Mouse (Mus musculus) gastrocnemius, postnatal 14 days (tissue): ENCODE results near the gene Nfkbil1. TPM values are rescaled to one million over a fixed set of nuclear protein-coding genes. Genes with fewer than 3 reads are reported as not detected.
A peak's percentile ranks its signal among the peaks of the same experiment; 100 is the strongest.

Experiments used
- DNase-seq: peaks from one replicate; pipeline ENCODE4 v3.0.0; 2021; ENCODE audit warnings: mixed read lengths
- intact Hi-C: fragments of 180-260 bp; cut with DNase I; formaldehyde crosslinking; loops from one replicate; pipeline ENCODE4 v1.15.1; 2025; ENCODE audit warnings: low total_unique reads
- microRNA-seq, 2 experiments: library from miRNA; unstranded; fragments of <30 nt; microRNA quantifications; one replicate each; pipeline ENCODE4 v1.2.0; 2021
- total RNA-seq, 2 experiments: library from RNA; stranded (reverse); gene quantifications; 2 replicates each; pipeline ENCODE4 v1.2.3; 2021

The Nfkbil1 gene
- total RNA-seq, 2 experiments from 2014 or later = 7.6 to 7.9 TPM

DNA sequence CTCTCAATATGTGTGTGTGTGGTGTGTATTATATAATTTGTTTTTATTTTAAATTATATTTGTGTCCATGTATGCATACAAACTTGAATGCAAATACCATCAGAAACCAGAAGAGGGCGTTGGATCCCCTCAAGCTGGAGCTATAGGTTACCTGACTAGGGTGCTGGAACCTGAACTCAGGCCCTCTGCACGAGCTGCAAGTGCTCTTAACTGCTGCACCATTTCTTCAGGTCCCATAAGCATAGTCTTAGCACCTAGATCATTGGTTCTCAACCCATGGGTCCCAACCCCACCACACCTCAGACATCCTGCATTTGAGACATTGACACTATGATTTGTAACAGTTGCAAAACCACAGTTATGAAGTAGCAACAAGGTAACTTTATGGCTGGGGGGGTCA, 43.9 kb downstream of the Nfkbil1 start:
- intact Hi-C loops = no loop called here

DNA sequence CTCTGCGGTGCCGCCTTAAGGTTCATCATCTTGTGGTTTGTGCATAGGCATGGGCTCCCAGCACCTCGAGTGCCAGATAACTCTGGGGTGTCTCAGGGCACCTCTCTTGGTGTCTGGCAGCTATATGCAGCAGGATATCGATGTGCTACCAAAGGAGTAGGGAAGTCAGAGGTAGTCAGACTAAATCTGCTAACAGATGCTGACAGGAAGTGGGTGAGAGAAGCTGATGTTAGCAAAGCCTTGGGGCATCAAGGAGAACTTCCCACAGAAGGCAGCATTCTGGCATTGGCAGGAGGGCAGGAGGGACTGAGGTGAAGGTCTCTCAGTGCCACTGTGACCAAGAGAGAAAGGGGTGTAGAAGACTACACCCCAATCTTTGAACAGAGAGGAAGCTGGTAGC, 45.5 kb downstream of the Nfkbil1 start:
- intact Hi-C loops = no loop called here
- no peak for DNase-seq

More for the DNA sequence above, 43.9 kb downstream of the Nfkbil1 start:
- DNase-seq = no peak

DNA sequence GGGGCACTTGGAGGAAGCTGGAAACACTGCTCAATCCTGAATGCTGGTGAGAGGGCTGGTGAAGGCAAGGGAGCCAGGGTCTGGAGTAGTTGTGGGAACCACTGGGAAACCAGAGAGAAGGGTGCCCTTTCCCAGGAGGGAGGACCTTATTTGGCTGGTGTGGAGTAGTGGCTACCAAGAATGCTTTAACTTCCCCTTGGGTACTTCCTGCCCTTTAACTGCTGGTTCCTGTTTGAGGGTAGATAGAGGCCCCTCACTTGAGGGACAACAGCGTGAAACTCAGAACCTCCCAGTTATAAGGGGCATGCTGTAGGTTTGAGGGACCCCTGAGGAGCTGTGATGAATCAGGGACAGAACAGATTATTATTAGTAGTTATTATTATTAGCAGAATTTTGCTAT, 46.4 kb downstream of the Nfkbil1 start:
- intact Hi-C loops = no loop called here
- DNase-seq = no peak

DNA sequence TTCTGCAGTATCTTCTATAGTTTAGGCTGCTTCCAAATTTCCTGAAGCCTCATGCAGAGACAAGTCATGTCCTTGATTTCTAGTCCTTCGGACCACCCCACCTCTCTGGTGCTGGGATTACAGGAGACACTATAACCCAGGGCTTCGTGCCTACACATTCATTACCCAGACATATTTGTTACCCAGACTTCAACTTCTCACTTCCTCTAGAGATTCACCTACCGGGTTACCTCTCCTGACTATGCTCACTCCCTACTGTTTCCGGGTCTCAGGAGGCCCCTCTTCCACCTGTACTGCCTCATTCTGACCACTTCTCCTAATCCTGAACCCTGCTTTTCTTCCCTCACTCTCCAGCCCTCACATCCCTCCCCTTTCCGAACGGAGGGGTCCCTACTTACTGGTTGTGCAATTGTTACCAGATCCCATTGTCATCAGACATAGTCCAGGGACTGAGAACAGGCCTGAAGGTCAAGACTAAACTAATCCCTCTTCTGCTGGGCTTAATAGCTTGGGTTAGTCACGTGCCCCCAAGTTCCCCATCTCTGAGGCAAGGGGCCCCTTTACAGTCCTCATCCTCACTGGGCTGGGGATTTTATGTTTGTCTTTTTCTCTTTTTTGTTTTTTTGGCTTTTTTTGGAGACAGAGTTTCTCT, 47.5 kb downstream of the Nfkbil1 start, which contains the start of gene Lst1:
Lst1 (minus strand) TSS at position 481 of the 652 bp plus-strand sequence.
- DNase-seq = no peak
- intact Hi-C loops = no loop called here

DNA sequence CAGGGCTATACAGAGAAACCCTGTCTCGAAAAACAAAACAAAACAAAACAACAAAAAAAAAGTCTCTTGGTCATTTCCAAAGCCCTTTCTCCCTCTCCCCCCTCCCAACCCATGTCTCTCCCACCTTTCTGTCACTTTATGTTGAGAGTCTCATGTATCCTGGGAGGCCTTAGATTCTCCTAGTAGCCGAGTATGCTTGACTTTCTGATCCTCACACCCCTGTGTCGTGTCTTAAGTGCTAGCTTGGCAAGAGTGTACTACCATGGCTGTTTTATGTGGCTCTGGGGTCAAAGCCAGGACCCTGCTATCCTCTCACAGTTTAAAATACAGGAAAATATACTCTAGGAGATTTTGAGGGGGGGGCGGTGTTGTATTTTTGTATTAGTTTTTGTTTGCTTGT, 48.2 kb downstream of the Nfkbil1 start:
- intact Hi-C loops = no loop called here
- no peak for DNase-seq

DNA sequence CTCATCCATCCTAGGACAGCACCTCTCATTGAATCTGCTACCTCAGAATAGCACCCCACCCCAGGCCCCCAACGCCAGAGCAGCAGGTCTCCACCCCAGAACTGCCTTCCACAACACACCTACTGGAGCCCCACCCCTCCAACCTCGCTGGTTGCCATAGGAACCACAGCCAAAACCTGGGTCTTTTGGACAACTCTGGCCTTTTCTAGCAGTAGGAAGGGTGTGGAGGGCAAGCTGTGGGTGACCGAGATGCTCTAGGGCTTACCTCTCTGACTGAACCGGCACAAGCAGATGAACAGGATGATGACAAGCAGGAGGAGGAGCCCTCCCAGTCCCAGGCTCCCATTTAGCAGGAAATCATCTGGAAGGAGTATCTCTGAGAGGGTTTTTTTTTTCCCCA, 48.9 kb downstream of the Nfkbil1 start:
- no peak for DNase-seq

DNA sequence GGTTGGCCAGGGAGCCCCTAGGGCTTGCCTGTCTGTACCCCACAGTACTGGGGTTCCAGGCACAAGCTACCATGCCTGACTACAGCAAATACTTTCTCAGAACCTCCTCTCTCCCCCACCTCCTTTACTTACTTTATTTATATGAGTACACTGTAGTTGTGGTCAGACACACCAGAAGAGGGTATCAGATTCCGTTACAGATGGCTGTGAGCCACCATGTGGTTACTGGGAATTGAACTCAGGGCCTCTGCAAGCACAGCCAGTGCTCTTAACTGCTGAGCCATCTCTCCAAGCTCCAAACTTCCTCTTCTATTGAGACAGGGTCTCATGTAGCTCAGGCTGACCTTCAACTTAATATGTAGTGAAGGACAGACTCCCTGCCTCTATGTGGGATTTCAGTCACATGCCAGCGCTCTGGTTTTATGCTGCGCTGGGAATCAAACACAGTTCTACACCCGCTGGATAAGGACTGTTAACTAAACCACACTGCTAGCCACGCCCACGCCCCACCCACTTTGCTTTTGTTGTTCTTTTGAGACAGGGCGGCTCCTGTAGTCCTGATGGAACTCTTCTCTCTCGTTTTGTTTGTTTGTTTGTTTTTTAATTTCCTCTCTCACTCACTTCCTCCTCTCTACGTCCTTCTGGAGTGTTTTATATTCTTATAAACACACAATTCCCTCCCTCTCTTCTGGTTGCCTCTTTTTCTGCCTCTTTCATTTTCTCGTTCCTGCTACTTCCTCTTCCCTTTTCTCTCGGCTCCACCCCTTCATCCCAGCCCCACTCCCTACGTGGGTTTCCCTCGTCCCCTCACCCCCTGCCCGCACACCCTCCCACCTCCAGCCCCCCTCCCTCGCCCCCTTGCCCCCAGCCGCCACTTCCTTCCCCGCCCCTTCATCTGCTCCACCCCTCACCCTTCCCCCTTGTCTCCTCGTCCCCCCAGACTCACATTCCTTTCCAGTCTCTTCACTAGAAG, 49.7 kb downstream of the Nfkbil1 start:
- intact Hi-C loops = no loop called here
- peak; percentile 74 for DNase-seq

More for the DNA sequence above, 48.9 kb downstream of the Nfkbil1 start:
- intact Hi-C loops = no loop called here

DNA sequence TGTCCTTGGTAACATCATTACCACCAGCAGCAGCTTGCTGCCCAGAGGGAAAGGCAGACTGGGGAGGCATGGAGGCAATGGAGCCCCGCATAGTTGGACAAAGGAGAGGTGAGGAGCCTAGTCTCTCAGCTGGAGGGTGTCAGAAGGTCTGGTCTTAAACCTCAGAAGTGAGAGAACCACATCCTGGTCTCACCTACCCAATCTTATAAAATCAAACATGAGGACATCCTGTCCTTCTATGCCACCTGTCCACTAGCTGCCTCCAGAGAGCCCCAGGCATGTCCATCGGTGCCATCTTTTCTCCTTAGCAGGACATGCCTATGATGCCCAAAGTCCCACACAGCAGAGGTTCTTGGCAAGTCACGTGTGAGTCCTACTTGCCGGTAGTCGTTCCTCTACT, 55.5 kb downstream of the Nfkbil1 start:
- intact Hi-C loops = no loop called here
- DNase-seq = no peak

DNA sequence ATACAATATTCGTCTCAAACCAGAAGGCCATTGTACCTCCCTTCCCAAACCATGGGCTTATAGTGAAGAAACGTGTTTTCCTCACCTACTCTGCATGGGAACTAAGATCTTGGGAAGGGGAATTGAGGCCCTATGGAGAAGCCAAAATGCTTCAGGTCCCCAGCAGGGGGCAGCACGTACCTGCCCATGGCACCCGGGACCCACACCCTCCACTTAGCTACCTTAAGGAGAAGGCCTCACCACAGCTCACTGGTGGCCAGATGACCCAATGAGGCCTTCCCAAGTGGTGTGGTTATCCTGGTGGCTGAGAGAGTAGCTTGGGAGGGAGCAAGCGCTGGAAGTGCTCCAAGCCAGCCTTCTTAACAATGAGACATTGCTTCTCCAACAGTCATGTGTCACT, 57.1 kb downstream of the Nfkbil1 start:
- intact Hi-C loops = loop anchor here (2.0 kb wide), 1 partner anchor 54 kb away; the partner anchor contains the start of gene Atp6v1g2
- DNase-seq = peak; percentile 80

DNA sequence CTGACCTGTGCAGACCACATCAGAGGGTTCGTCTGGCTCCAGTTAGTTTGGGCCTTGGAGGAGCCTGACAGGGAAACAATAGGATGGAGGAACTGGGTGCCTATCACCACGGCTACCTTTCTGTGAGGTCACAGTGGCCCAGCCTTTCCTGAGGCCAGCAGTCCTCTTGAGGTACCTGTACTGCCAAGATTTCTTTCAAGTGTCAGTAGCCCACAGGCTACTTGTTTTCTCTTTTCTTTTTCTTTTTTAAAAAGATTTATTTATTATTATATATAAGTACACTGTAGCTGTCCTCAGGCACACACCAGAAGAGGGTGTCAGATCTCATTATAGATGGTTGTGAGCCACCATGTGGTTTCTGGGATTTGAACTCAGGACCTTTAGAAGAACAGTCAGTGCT, 59.6 kb downstream of the Nfkbil1 start, which contains the start of gene Aif1:
Aif1 (minus strand) TSS at position 101 of the 400 bp plus-strand sequence.
- intact Hi-C loops = no loop called here
- no peak for DNase-seq

DNA sequence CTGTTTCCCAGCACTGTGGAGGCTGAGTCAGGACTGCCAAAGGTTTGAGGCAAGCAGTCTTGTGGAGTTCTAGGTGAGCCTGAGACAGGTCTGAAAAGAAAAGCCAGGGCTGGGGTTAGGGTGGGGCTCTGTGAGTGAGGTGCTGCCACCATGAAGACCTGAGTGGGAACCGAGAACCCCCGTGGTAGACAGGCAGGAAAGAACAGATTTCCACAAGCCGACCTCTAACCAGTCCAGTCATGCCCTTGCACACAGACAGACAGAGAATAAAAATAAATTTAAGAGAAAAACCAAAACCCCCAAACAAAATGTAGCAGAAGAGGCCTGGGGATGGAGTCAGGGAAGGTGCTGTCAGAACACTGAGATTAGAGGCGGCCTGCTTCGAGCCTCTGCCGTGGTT, 60.2 kb downstream of the Nfkbil1 start:
- intact Hi-C loops = no loop called here

DNA sequence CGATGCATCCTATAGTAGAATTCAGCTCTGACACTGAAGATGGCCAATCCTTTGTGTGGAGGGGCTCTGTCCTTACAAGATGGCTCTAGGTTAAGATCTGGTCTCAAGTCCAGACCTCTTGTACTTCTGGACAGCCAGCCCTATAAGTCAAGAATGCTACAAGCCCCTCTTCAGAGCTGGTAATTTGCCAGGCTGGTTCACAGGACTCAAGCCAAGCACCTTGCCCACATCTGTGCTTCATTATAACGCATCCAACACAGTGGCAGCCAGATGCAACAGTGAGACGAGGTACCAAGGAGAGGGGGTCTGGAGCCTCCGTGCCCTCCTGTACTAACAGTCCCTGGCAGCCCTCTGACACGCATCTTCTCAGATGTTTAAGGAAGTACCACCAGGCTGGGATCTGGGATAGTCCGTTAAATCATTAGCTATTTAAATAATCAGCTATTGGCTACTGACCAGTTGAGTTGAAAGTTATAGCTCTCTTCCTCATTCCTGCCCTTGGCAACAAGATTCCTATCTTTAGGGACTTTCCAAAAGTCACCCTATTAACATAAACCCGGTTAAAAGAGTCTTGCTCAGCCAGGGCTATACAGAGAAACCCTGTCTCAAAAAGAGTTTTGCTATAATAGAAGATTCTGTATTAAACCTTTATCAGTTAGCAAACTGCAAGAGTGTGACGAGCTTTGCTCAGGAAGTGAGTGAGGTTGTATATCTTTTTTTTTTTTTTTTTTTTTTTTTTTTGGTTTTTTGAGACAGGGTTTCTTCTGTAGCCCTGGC, 61.2 kb downstream of the Nfkbil1 start:
- intact Hi-C loops = no loop called here

More for the DNA sequence above, 60.2 kb downstream of the Nfkbil1 start:
- DNase-seq = no peak

DNA sequence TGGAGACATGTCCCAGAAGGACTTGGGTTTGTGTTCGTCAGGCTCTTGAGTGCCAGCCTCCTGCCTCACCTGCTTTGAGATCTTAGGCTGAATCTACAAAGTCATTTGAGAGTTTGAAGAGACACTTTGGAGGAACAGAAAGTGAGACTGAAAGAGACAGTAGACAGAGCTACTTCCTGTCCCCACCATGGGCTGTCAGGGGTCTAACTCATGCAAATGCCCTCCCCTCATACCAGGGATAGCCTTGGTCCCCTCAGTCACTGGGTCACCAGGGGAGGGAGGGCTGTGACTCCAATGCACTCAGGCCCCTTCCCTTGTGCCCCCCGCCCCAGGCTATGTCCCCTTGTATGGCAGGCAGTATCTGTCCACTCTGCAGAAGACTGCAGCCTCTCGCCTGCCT, 62.3 kb downstream of the Nfkbil1 start:
- DNase-seq = no peak
- intact Hi-C loops = no loop called here

More for the DNA sequence above, 61.2 kb downstream of the Nfkbil1 start:
- DNase-seq = no peak

DNA sequence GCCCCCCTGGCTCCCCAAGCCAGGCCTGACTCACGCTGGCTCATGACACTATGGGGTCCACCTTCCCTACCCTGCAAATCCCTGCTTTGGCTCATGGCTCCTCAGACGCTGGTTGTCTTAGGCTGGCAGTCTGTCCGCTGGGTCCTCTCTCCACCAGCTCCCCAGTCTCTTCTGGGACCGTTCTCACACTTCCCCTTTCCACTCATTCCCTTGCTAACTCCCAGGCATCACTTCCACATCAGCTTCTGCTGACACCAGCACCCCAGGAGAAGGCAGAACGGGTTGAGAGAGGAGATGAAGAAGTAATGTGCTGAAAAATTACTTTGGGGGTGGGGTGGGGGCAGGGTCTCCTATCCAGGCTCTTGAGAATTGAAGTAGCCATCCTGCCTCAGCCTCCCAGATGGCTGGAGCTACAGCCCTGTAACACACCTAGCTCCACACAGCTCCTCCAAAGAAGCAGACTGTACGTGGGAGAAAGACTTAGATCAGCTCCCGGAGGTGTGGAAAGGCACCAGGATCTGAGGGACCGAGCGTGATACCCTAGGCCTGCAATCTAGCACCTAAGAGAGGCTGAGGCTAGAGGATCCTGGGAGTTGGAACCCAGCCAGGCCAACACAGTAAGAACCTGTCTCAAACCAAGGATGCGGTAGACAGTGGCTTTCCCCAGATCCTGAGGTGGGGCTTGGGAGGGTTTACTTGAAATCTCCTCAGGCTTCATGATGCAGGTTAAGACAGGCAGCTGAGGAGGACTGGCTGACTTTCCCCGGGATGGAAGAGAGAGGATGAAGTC, 63.0 kb downstream of the Nfkbil1 start:
- DNase-seq = no peak
- intact Hi-C loops = no loop called here

Small RNAs within 50 kb of the gene (microRNA-seq; reads per million reads assigned to microRNA genes)
- gene Mir6973a = 0 reads per million in 2 experiments
- 0 to 0.32 reads per million in 2 experiments for gene Mir6974
- 0.32 to 2.5 reads per million in 2 experiments for gene Mir6975
- gene Mir8094 = 0 reads per million in 2 experiments

Other genes starting within 250 kb of the Nfkbil1 start
- gene Vars, start 234.8 kb downstream of the Nfkbil1 start, total RNA-seq = 10 to 100 TPM; 26.8 to 29.2 TPM
- gene Vwa7, start 219.2 kb downstream of the Nfkbil1 start, total RNA-seq = 1 to 10 TPM; 3.7 to 3.9 TPM
- 1 to 10 TPM in 1 of 2 experiments, under 1 TPM in 1; 0.38 to 1.5 TPM for gene Sapcd1, start 207.8 kb downstream of the Nfkbil1 start, total RNA-seq
- under 1 TPM; 0.84 to 0.94 TPM for gene Msh5, start 189.0 kb downstream of the Nfkbil1 start, total RNA-seq
- gene Clic1, start 185.8 kb downstream of the Nfkbil1 start, total RNA-seq = 10 to 100 TPM; 28.3 to 32.5 TPM
- 10 to 100 TPM; 23.4 to 32.2 TPM for gene Ddah2, start 176.8 kb downstream of the Nfkbil1 start, total RNA-seq
- gene Ly6g6c, start 170.4 kb downstream of the Nfkbil1 start, total RNA-seq = not detected
- not detected for gene Mpig6b, start 169.6 kb downstream of the Nfkbil1 start, total RNA-seq
- not detected for gene Ly6g6e, start 158.9 kb downstream of the Nfkbil1 start, total RNA-seq
- under 1 TPM; 0.64 TPM for gene Ly6g6d, start 157.7 kb downstream of the Nfkbil1 start, total RNA-seq
- gene Ly6g6f, start 150.2 kb downstream of the Nfkbil1 start, total RNA-seq = not detected
- gene Abhd16a, start 146.5 kb downstream of the Nfkbil1 start, total RNA-seq = 10 to 100 TPM; 52.8 to 58.5 TPM
- gene Ly6g5c, start 127.5 kb downstream of the Nfkbil1 start, total RNA-seq = not detected
- gene Ly6g5b, start 120.4 kb downstream of the Nfkbil1 start, total RNA-seq = under 1 TPM; 0.27 to 0.37 TPM
- 1 to 10 TPM; 7.0 to 7.9 TPM for gene Gpank1, start 114.3 kb downstream of the Nfkbil1 start, total RNA-seq
- gene Csnk2b, start 113.7 kb downstream of the Nfkbil1 start, total RNA-seq = 100 to 1,000 TPM; 156 to 166 TPM
- 10 to 100 TPM; 14.4 to 16.1 TPM for gene D17H6S53E, start 109.4 kb downstream of the Nfkbil1 start, total RNA-seq
- not detected for gene Apom, start 103.7 kb downstream of the Nfkbil1 start, total RNA-seq
- gene Bag6, start 100.6 kb downstream of the Nfkbil1 start, total RNA-seq = 100 to 1,000 TPM; 193 to 200 TPM
- 100 to 1,000 TPM; 102 to 118 TPM for gene Prrc2a, start 70.9 kb downstream of the Nfkbil1 start, total RNA-seq
- under 1 TPM; 0.71 to 0.90 TPM for gene Aif1, start 59.7 kb downstream of the Nfkbil1 start, total RNA-seq
- gene Lst1, start 47.4 kb downstream of the Nfkbil1 start, total RNA-seq = 1 to 10 TPM; 1.5 to 2.8 TPM
- under 1 TPM in 1 of 2 experiments, not detected in 1; 0.31 TPM for gene Ltb, start 41.4 kb downstream of the Nfkbil1 start, total RNA-seq
- under 1 TPM; 0.24 to 0.68 TPM for gene Tnf, start 33.8 kb downstream of the Nfkbil1 start, total RNA-seq
- under 1 TPM; 0.42 to 0.78 TPM for gene Lta, start 30.4 kb downstream of the Nfkbil1 start, total RNA-seq
- gene Gm16181, start 15.0 kb downstream of the Nfkbil1 start, total RNA-seq = not detected
- gene Atp6v1g2, start 2.1 kb downstream of the Nfkbil1 start, total RNA-seq = 1 to 10 TPM; 2.3 to 2.7 TPM
- gene Ddx39b, start 6.0 kb upstream of the Nfkbil1 start, total RNA-seq = 100 to 1,000 TPM in 1 of 2 experiments, 10 to 100 TPM in 1; 85.3 to 103 TPM
- 10 to 100 TPM; 34.3 to 40.7 TPM for gene H2-D1, start 26.9 kb upstream of the Nfkbil1 start, total RNA-seq
- gene H2-Q1, start 84.6 kb upstream of the Nfkbil1 start, total RNA-seq = under 1 TPM; 0.18 to 0.47 TPM
- under 1 TPM; 0.33 to 0.58 TPM for gene H2-Q2, start 106.5 kb upstream of the Nfkbil1 start, total RNA-seq
- gene H2-Q4, start 143.8 kb upstream of the Nfkbil1 start, total RNA-seq = 1 to 10 TPM; 3.0 to 4.1 TPM
- gene H2-Q6, start 189.1 kb upstream of the Nfkbil1 start, total RNA-seq = under 1 TPM in 1 of 2 experiments, not detected in 1; 0.10 TPM
- gene H2-Q7, start 203.4 kb upstream of the Nfkbil1 start, total RNA-seq = under 1 TPM; 0.35 to 0.64 TPM
- gene H2-Q10, start 234.3 kb upstream of the Nfkbil1 start, total RNA-seq = under 1 TPM in 1 of 2 experiments, not detected in 1; 0.09 TPM